Mouse (Mus musculus): ENCODE measurements around the gene Apoh.

GRCm38 (mm10) chr11:108418540-108418939 lies 75.4 kb downstream of the Apoh start:
- no peak for TF ChIP-seq CTCF (IDR thresholded peaks at IDR 0.05; ENCODE audit: control insufficient read depth, insufficient read depth, insufficient read length)
- no peak for TF ChIP-seq MAX (IDR thresholded peaks at IDR 0.05)
